Mouse (Mus musculus): Measurements from ENCODE around the gene Blmh. TPM values are rescaled to one million over a fixed set of nuclear protein-coding genes. Genes with fewer than 3 reads are reported as not detected.

Blmh gene
- polyA plus RNA-seq, 1 experiment from 2014 or later: 90.2 TPM

GRCm38 (mm10) chr11:77031151-77031934 lies 106.7 kb downstream of the Blmh start:
- TF ChIP-seq CTCF (IDR thresholded peaks at IDR 0.05): no peak
- no peak for TF ChIP-seq EP300 (IDR thresholded peaks at IDR 0.05)
- Histone ChIP-seq H3K27me3 (replicated peaks; ENCODE audit: insufficient read depth, low read length) (no peaks in the 10 kb centered on the region), H3K36me3 (ENCODE audit: insufficient read depth, low read length) (no peaks in the 10 kb centered on the region), H3K4me2 (replicated peaks; ENCODE audit: low read depth, low read length) (no peak overlapping the region), H3K9me3 (ENCODE audit: low read length) (no peaks in the 10 kb centered on the region), H3K4me1 (ENCODE audit: insufficient read depth, low read depth, low read length) (no peaks in the 10 kb centered on the region), H3K27ac (ENCODE audit: low read length) (no peak overlapping the region), H3K9ac (replicated peaks; ENCODE audit: low read depth) (no peak overlapping the region), H3K4me3 (ENCODE audit: low read depth, low read length) (no peak overlapping the region)
- no peak for ATAC-seq
- no peak for DNase-seq (ENCODE audit: low spot score)
- WGBS: 68% methylated on average over 14 of the region's 14 CpGs

Other genes starting within 250 kb of the Blmh start
- gene Trarg1, start 245.0 kb upstream of the Blmh start, polyA plus RNA-seq (2015; fragmentation: Nextera tagmentation; extraction: Ambion mirVana): 4.7 and 7.1 TPM in 2 replicates
- 19.5 and 21.6 TPM in 2 replicates for gene Gosr1, start 161.2 kb upstream of the Blmh start, polyA plus RNA-seq (2015; fragmentation: Nextera tagmentation; extraction: Ambion mirVana)
- 15.7 and 16.7 TPM in 2 replicates for gene Cpd, start 77.8 kb upstream of the Blmh start, polyA plus RNA-seq (2015; fragmentation: Nextera tagmentation; extraction: Ambion mirVana)
- 0.29 and 0.44 TPM in 2 replicates for gene Tmigd1, start 22.6 kb upstream of the Blmh start, polyA plus RNA-seq (2015; fragmentation: Nextera tagmentation; extraction: Ambion mirVana)
- 1.8 and 2.4 TPM in 2 replicates for gene Slc6a4, start 73.8 kb downstream of the Blmh start, polyA plus RNA-seq (2015; fragmentation: Nextera tagmentation; extraction: Ambion mirVana)
- 58.5 and 59.7 TPM in 2 replicates for gene Nsrp1, start 153.6 kb downstream of the Blmh start, polyA plus RNA-seq (2015; fragmentation: Nextera tagmentation; extraction: Ambion mirVana)